Mouse (Mus musculus): ENCODE data around the gene Eif4e. TPM values are rescaled to one million over a fixed set of nuclear protein-coding genes. Genes with fewer than 3 reads are reported as not detected.
A peak's percentile ranks its signal among the peaks of the same experiment; 100 is the strongest.

The Eif4e gene
- polyA plus RNA-seq, 1 experiment from 2014 or later, result 251 TPM

DNA sequence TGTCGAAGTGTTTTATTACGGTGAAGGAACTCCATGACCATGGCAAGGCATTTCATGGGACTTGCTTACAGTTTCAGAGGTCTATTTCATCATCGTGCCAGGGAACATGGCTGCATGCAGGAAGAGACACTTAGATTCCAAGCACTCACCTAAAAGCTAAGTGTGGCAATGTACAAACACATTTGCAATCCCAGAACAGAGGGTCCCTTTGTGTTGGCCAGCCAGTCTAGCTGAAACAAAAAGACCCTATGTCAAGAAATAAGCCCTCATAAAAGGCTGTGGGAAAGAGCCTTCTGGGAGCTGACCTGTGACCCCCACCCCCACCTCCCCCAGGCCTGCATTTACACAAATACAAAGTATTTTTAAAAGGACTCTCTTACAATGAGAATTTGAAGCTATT lies 34.9 kb downstream of the Eif4e start:
- DNase-seq (ENCODE audit: low spot score), result no peak

DNA sequence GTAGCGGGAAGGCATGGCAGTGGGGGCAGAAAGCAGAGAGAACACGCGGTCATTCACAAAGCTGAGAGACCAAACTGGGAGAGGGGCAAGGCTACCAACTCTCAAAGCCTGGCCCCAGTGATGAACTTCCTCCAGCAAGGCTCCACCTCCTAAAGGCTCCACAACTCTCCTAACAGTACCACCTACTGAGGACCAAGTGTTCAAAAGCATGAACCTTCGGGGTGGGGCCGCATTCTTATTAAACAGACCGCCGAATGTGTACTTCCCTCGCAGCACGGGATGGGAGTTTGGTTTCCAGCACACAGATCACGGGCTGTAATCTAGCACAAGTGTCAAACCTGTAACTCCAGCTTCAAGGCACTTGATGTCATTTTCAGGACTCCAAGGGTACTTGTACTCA lies 52.9 kb downstream of the Eif4e start:
- DNase-seq (ENCODE audit: low spot score), result no peak

DNA sequence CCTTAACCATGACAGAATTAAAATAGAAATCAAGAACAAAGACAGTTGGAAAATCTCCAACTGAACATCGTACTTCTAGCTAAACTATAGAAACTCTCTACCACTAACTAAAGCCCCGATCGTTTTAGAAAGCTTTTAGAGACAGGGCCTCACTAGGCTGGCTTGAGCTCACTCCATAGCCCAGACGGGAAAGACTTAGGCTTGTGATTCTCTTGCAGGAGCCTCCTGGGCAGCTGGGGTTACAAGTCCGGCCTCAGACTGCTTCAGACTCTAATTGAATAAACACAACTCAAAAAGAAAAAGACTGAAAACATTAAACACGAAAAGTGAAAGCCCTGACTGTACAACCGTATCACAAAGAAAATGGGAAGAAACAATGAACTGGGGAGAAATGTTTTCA lies 60.2 kb downstream of the Eif4e start:
- no peak for DNase-seq (ENCODE audit: low spot score)

DNA sequence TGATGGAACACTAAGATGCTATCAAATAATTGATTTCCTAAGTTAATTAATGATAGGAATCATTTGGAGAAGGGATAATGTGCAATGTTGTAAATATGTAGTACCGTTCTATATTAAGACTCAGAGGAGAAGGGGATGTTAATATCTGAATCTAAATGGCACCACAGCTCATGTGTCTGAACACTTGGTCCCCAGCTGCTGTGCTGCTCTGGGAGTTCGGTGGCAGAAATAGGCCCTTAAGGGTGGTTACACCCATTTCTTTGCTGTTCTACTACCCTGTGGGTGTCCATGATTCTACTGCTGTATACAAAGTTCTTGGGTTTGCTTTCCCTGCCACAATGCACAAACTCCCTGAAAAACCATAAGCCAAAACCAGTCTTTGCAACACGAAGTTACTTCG lies 61.2 kb downstream of the Eif4e start:
- no peak for DNase-seq (ENCODE audit: low spot score)

DNA sequence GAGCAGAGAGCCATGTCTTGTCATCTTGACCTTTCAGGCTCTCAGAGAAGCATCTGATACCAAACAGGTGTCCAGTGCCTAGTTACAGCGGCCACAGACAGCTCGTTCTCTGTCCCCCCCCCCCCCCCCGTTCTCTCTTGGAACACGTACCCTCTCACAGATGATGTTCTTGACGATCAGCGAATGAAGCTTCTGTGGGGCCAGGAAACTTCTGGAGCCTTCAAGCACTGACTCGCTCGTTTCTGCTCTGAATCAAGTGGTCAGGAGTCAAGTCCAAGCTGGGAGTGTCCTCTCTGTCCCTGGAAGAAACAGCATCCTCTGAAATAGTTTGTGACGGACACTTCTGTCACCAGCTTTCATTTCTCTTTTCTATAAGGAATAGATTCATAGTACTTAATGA lies 62.0 kb downstream of the Eif4e start:
- DNase-seq (ENCODE audit: low spot score), result no peak

DNA sequence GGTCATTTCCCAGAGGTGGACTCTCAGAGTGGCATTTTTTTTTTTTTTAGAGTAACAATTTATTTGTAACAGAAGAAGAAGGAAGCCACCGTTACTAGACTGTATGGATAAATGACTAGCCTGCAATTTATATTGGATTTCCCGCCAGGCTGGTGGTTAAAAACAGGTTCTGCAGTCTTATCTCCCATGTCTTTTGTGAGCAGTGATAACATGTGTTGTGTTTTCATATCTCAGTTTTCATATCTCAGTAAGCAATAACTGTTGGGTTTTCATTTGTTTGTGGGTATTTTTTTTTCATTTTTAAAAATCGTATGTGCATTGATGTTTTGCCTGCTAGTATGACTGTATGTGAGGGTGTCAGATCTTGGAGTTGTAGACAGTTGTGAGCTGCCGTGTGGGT lies 65.0 kb downstream of the Eif4e start:
- DNase-seq (ENCODE audit: low spot score), result no peak

DNA sequence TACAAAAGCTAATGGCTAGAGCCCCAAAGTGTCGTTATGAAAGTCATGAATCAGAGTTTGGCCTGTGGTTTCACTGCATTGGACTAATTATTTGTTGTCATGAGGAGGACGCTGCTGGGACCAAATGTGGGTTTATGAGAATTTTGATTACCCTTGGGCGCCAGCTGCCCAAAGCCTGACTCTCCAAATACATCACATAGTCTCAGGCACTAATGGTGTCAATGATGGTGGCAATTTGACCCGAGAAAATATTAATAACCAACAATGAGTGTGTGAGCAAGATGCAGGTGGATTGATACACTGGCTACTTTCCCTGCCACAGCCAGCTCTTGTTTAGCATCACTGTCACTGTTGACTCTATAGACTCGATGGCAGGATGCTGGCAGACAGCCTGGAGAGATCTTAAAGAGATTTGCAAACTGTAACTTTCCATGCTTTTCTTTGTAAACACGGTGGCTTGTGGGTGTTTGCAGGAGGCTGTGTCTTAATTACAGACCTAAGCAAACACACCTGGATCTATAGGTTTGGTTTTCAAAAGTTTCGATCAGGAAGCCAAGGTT lies 65.9 kb downstream of the Eif4e start:
- DNase-seq (ENCODE audit: low spot score), result no peak

DNA sequence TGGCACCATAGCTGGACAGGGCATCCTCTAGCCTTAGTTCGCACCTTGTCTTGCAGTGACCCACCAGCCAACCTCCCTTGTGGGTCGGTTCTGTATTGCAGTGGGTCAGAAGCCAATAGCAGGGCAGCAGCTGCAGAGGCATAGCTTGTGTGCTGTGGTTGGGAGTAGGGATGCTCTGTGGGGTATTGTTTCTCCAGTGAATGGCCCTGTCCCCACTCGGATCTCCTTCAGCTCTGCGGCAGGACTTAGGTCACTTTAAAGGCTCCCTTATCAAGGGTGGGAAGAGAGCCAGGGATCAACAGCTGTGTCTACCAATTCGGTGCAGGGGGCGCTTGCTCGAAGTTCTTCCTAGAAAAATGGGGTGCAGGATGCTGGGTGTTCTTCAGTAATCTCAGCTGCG lies 67.2 kb downstream of the Eif4e start:
- no peak for DNase-seq (ENCODE audit: low spot score)

DNA sequence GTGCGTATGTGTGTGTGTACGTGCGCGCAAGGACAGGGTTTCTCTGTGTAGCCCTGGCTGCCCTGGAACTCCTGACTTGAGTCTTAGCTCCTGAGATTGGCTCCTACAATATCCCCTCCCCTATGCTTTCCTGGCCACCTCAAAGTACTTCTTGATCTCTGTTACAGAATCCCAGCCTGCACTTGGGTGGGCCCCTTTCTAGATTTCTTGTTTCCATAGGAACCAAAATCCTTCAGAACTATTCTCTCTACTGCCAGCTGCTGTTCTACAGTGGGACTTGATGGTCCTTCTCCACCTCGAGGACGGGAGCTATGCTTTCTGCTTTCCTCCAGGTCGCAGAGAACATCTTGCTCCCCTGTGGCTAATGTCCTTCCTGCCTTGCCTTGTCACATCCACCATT lies 67.9 kb downstream of the Eif4e start:
- no peak for DNase-seq (ENCODE audit: low spot score)

DNA sequence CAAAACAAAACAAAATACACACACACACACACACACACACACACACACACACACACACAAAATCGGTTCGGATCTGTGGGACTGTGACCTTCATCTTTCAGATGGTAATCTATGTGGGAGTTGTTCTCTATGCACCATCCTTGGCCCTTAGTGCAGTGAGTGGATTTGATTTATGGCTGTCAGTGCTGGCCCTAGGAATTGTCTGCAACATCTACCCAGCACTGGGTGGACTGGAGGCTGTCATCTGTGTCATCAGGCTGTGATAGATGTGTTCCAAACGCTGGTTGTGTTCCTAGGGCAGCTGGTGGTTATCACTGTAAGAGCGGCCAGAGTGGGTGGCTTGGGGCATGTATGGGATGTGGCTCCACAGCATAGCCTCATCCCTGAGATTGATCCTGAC lies 75.1 kb downstream of the Eif4e start:
- DNase-seq (ENCODE audit: low spot score), result no peak

DNA sequence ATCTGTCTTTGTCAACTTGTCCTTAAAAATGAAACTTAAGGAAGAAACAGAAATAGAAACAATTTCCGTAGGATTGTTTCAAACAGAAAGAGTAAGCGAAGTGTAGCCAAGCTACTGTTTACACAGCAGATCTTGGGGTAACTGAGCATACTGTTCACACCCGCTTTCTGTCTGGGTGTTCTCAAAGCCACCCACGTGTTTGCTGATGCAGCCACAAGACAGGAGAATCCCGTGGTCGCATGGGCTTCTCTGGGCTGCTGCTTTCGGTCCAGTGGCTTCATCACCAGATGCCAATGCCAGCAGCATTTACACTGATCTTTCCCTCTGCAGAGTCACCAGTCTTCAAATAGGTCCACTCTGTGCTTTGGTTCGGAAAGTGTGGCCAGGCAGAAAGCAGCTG lies 79.2 kb downstream of the Eif4e start:
- no peak for DNase-seq (ENCODE audit: low spot score)

DNA sequence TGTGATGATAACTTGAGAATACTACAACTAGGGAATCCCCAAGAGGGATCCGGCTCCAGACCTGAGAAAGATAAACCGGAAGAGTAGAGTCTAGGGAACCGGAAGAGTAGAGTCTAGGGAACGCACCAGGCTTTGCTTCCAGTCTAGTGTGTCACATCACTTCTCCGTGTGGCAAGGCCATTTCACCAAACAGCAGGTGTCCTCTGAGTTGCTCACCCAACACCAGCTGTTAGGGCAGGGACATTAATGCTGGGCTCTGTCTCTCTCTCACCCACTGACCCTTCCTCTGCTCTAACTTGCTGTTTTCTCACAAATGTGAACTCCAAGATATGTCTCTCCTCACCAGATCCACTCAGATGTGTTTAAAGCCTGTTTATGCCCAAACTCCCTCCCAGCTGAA lies 82.7 kb downstream of the Eif4e start:
- DNase-seq (ENCODE audit: low spot score), result no peak

MicroRNAs within 50 kb of the gene (microRNA counts, 519-probe panel; counts per million panel counts)
- microRNA mmu-miR-1956, result 473 counts per million, percentile 71 among the panel's probes with 10 or more counts

Small RNAs within 50 kb of the gene (microRNA-seq; reads per million reads assigned to microRNA genes)
- not detected for gene Mir1956 (ENCODE audit: borderline number of aligned reads)

Other genes with a start within 250 kb of the Eif4e start
- 0.40 and 0.46 TPM in 2 replicates for gene Adh6a, start 212.9 kb upstream of the Eif4e start, polyA plus RNA-seq (2015; fragmentation: Nextera tagmentation; extraction: Ambion mirVana)
- gene Adh6b, start 184.4 kb upstream of the Eif4e start, polyA plus RNA-seq (2015; fragmentation: Nextera tagmentation; extraction: Ambion mirVana), result 0.14 and 0.36 TPM in 2 replicates
- not detected in 2 replicates for gene Adh4, start 110.7 kb upstream of the Eif4e start, polyA plus RNA-seq (2015; fragmentation: Nextera tagmentation; extraction: Ambion mirVana)
- gene Adh5, start 83.1 kb upstream of the Eif4e start, polyA plus RNA-seq (2015; fragmentation: Nextera tagmentation; extraction: Ambion mirVana), result 201 and 206 TPM in 2 replicates
- gene Metap1, start 36.7 kb upstream of the Eif4e start, polyA plus RNA-seq (2015; fragmentation: Nextera tagmentation; extraction: Ambion mirVana), result 32.8 and 36.3 TPM in 2 replicates
- gene Tspan5, start 216.0 kb downstream of the Eif4e start, polyA plus RNA-seq (2015; fragmentation: Nextera tagmentation; extraction: Ambion mirVana), result 16.8 and 17.5 TPM in 2 replicates